Mouse (Mus musculus): ENCODE data around the gene Sox6.

DNA sequence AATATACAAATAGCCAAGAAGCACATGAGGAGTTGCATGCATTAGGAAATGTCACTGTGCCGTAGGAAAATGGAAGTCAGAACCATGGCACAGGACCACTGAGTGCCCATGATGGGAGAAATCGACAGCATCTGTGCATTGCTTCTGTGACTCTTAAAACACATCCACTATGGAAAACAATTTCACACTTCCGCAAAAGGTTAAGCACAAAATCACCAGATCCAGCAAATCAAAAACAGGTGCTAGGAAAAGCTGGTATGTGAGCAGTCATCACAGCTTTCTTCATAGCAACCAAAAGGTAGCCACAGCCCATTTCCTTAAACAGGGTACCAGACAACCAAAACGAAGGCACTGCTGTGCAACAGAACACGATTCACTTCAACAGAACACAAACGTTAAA is 52.9 kb downstream of the Sox6 start:
- no peak for TF ChIP-seq POLR2A (IDR thresholded peaks at IDR 0.05; ENCODE audit: borderline replicate concordance, insufficient read depth, low read length)
- no peak for TF ChIP-seq CTCF (IDR thresholded peaks at IDR 0.05; ENCODE audit: borderline replicate concordance, insufficient read depth, low read depth, low read length)

Measured in cerebellum, adult 2 months (tissue).